Mouse (Mus musculus) embryonic fibroblast, embryonic 13.5 days (primary cell): ENCODE data around the gene Fbn1.

Source experiments
- CTCF ChIP-seq: IDR thresholded peaks from 2 replicates; pipeline ENCODE4 v1.5.1; 2011; ENCODE audit warnings: mild to moderate bottlenecking, control low read depth, low read length, moderate library complexity, borderline replicate concordance; ENCODE audit not compliant: insufficient read depth
- POLR2A ChIP-seq: IDR thresholded peaks from 2 replicates; pipeline ENCODE4 v1.6.1; 2011; ENCODE audit warnings: low read depth, mild to moderate bottlenecking, control low read depth, low read length, moderate library complexity

DNA sequence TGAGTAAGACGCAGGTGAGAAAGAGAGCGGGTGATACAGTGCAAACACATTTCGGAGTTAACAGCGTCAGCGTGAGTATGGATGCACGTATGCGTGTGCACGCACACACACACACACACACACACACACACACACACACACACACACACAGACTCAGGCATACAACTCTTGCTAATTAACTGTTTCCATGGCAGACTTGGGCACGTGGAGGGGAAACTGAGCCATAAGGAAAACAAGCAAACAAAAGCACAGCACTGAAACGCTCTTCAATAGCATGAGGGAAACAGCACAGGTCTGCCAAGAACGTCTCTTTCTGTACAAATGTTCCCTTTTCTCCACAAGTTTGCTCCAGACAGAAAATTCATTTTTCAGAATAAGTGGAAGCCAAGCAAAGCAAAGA, 153.2 kb downstream of the Fbn1 start:
- TF ChIP-seq POLR2A, result no peak
- TF ChIP-seq CTCF, result no peak
